Mouse (Mus musculus) left cerebral cortex, adult 9 months (tissue): ENCODE results near the gene Cdkn1b.

Source experiments
- DNase-seq, 2 experiments: peaks; one replicate each; pipeline ENCODE4 v3.0.0; 2022; ENCODE audit warnings: low spot score in 2 of 2

The Cdkn1b gene

DNA sequence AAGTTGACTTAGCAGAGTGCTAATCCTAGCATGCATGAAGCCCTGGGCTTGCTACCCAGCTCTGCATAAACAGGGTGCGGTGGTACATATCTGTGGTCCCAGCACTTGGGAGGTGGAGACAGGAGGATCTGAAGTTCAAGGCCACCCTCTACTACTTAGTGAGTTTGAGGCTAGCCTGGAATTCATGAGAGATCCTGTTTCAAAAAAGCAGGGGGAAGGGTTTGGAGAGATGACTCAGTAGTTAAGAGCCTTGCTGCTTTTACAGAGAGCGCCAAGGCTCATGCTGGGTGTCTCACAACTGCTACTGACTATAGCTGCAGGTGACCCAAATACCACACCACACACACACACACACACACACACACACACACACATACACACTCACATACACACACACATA is 49.3 kb downstream of the Cdkn1b start:
- DNase-seq, result no peak

DNA sequence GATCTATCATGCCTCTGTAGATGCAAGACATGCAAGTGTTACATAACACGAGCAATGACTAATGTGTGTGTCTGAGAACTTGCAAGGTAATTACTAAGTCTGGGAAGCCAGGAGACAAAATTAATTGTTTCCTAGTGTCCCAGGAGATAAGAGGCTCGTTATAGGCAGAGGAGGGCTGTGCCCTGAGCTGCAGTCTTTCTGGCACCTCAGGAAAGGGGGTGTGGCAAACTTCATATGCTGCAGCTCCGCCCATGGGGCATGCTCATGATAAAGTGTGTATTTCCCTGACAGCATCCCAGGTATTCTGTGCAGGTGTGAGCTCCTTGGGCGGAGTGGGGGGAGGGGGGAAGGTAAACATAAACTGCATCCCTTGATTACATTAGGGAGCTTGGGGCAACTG is 51.9 kb downstream of the Cdkn1b start:
- no peak for DNase-seq
